Mouse (Mus musculus) megakaryocyte-erythroid progenitor cell, adult 5-6 weeks (primary cell): ENCODE data around the gene Selp. TPM values are rescaled to one million over a fixed set of nuclear protein-coding genes. Genes with fewer than 3 reads are reported as not detected.

Experiments used
- ATAC-seq: replicated peaks from 2 replicates; pipeline ENCODE4 v1.8.0; 2016; ENCODE audit warnings: mild to moderate bottlenecking, inconsistent platforms; ENCODE audit not compliant: severe bottlenecking, poor library complexity, low FRiP score, low TSS enrichment
- total RNA-seq, 2 experiments: library from RNA; stranded (forward) in 1 of 2; stranded (reverse) in 1 of 2; fragments of 200-1000, 215-1000 nt in 1 of 2; fragments of >200 nt in 1 of 2; fragmentation: Nextera tagmentation in 1 of 2; gene quantifications; 2 replicates each; pipeline ENCODE4 v1.2.3; 2014 to 2017

Gene Selp
- total RNA-seq, 2 experiments from 2014 or later: 0.38 to 0.98 TPM

- ATAC-seq: no peak
These were observed 47.7 kb downstream of the Selp start for GRCm38 (mm10) chr1:164162745-164163144.

GRCm38 (mm10) chr1:164168818-164169217, 53.8 kb downstream of the Selp start:
- ATAC-seq: no peak

- ATAC-seq: no peak
These were observed 55.4 kb downstream of the Selp start for GRCm38 (mm10) chr1:164170434-164170833.

- no peak for ATAC-seq
These were observed 58.1 kb downstream of the Selp start for GRCm38 (mm10) chr1:164173145-164173544.

DNA sequence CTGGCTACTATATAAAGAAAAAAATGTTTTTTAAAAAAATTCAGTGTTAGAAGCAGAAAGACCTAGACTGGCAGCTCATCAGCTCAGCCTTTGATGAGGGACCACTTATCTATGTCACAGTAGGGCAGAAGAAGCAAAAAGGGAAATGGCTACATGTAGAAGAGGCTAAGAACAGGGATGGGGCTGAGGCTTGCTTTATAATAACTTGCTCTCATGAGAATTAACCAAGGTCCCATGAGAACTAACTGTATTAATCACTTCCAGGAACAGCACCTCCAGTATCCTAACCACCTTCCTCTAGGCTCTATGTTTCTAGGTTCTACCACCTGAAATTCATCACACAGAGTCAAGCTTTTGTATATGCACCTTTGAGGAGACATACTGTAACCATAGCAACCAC, 61.8 kb downstream of the Selp start:
- ATAC-seq: no peak

DNA sequence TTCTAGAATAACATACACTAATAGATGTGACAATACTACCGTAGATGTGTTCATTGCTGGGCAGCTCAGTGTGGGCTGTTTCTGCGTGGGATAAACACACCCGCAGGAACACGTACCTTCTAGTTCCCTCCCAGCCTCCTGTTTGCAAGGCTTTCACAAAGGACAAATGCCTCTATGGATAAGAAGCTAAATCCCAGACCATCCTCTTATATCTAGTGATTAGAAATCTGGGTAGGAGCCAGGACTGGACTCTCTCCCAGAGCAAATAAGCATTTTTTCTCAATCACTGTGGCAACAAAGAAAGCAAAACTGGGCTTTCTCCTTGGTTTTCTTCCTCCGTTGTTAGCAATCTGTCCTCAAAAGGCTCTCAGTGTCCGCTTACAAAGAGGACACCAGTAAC, 63.4 kb downstream of the Selp start:
- ATAC-seq: no peak

GRCm38 (mm10) chr1:164184142-164184870, 69.2 kb downstream of the Selp start:
- ATAC-seq: peak; percentile 97

DNA sequence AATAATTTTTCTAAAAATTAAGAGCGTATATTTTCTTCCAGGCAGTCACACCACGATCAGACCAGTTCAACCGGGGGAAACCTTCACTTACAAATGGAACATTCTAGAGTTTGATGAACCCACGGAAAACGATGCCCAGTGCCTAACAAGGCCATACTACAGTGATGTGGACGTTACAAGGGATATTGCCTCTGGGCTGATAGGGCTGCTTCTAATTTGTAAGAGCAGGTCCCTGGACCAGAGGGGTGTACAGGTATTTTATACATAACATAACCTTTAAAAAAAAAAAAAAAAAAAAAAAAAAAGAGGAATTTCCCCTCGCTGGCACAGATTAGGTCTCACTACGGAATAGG, 69.8 kb downstream of the Selp start:
- 0 out of 2 replicates have a peak, but pooled peaks have one; percentile 17 for ATAC-seq

DNA sequence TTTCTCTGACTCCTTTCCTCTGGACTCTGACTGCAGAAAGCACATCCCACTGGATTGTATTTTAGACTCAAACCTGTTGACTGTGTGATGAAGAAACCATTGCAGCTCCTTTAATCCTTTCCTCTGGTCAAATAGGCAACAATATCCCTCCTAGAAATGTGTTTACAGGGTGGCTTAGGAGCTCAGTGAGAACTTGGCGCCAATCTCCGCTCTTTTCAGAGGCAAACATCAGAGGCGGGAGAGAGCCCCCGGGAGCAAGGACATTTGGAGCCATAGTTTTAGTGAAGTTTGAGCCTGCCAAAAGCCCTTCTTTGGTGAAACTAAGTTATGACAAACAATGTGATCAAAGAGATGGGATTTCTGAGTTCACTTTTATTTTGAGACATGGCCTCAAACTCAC, 70.3 kb downstream of the Selp start:
- no peak for ATAC-seq

DNA sequence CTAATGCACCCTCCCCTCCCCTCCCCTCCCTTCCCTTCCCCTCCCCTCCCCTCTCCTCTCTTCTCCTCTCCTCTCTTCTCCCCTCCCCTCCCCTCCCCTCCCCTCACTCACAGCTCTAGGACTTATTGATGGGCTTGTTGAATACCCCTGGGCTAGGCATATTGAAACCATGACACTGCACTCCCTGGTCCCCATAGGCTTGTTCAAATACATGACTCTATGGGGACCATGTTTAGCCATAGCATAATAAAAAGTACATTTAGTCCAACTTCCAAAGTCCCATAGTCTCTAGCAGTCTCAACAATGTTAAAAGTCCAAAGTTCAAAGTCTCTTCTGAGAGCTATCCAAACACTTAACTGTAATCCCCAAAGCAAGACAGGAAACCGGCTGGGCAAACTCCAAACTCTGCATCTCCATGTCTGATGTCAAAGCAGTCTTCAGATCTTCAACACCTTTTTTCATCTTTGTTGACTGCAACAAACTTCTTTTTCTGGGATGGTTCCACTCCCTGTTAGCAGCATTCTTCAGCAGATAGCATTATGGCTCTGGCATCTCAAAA, 72.0 kb downstream of the Selp start:
- ATAC-seq: no peak

- no peak for ATAC-seq
These were observed 84.5 kb downstream of the Selp start for GRCm38 (mm10) chr1:164199551-164199950.

Other genes with a start within 250 kb of the Selp start
- gene Scyl3, start 186.2 kb upstream of the Selp start, total RNA-seq (2014; fragmentation: Nextera tagmentation): 43.0 and 44.3 TPM in 2 replicates
- gene Scyl3, start 186.2 kb upstream of the Selp start, total RNA-seq (2017): 15.6 and 21.0 TPM in 2 replicates
- gene BC055324, start 120.5 kb upstream of the Selp start, total RNA-seq (2014; fragmentation: Nextera tagmentation): 23.0 and 26.0 TPM in 2 replicates
- gene BC055324, start 120.5 kb upstream of the Selp start, total RNA-seq (2017): 26.9 and 32.6 TPM in 2 replicates
- gene Mettl18, start 120.4 kb upstream of the Selp start, total RNA-seq (2014; fragmentation: Nextera tagmentation): 3.9 and 5.7 TPM in 2 replicates
- 7.6 and 14.9 TPM in 2 replicates for gene Mettl18, start 120.4 kb upstream of the Selp start, total RNA-seq (2017)
- not detected in 2 replicates for gene Sele, start 67.0 kb upstream of the Selp start, total RNA-seq (2014; fragmentation: Nextera tagmentation)
- not detected in 2 replicates for gene Sele, start 67.0 kb upstream of the Selp start, total RNA-seq (2017)
- gene Sell, start 53.3 kb upstream of the Selp start, total RNA-seq (2014; fragmentation: Nextera tagmentation): 5.4 and 8.0 TPM in 2 replicates
- 15.1 and 20.2 TPM in 2 replicates for gene Sell, start 53.3 kb upstream of the Selp start, total RNA-seq (2017)
- 0.94 TPM in 1 of 2 replicates, not detected in the other for gene F5, start 36.6 kb downstream of the Selp start, total RNA-seq (2014; fragmentation: Nextera tagmentation)
- gene F5, start 36.6 kb downstream of the Selp start, total RNA-seq (2017): 0.42 and 0.46 TPM in 2 replicates
- gene Slc19a2, start 133.8 kb downstream of the Selp start, total RNA-seq (2014; fragmentation: Nextera tagmentation): 11.2 and 12.1 TPM in 2 replicates
- 7.7 and 9.4 TPM in 2 replicates for gene Slc19a2, start 133.8 kb downstream of the Selp start, total RNA-seq (2017)
- 12.6 and 14.9 TPM in 2 replicates for gene Ccdc181, start 160.3 kb downstream of the Selp start, total RNA-seq (2014; fragmentation: Nextera tagmentation)
- gene Ccdc181, start 160.3 kb downstream of the Selp start, total RNA-seq (2017): 25.6 and 38.2 TPM in 2 replicates
- 29.0 and 43.7 TPM in 2 replicates for gene Nme7, start 188.9 kb downstream of the Selp start, total RNA-seq (2014; fragmentation: Nextera tagmentation)
- 62.6 and 67.7 TPM in 2 replicates for gene Nme7, start 188.9 kb downstream of the Selp start, total RNA-seq (2017)
- 20.3 and 23.3 TPM in 2 replicates for gene Blzf1, start 192.2 kb downstream of the Selp start, total RNA-seq (2014; fragmentation: Nextera tagmentation)
- gene Blzf1, start 192.2 kb downstream of the Selp start, total RNA-seq (2017): 42.8 and 43.0 TPM in 2 replicates